Comparison of ENCODE assay signal across 25 mouse cellular contexts in genomic region chr16:94071468-94071867, GRCm38 (mm10). TPM values are rescaled to one million over a fixed set of nuclear protein-coding genes. Genes with fewer than 3 reads are reported as not detected.
DNase-seq lines count a peak whose midpoint lies in the region; ATAC-seq and TF ChIP-seq lines count a peak whose summit lies in the region.
"Had no signal": no experiment of that assay in that cellular context is flagged by ENCODE, and none has a peak within 500 bp of the region (broad histone marks: within the 10 kb centered on the region; RNA-seq: fewer than 3 reads in every experiment).

No protein-coding gene starts in this region.

- 61% methylated on average over 8 of the region's 8 CpGs for WGBS in heart, embryonic 12.5 days
- WGBS in lung, embryonic 15.5 days = 39% methylated on average over 8 of the region's 8 CpGs
- WGBS in midbrain, embryonic 13.5 days = 67% methylated on average over 8 of the region's 8 CpGs
- 66% methylated on average over 8 of the region's 8 CpGs for WGBS in midbrain, postnatal 0 days

- no peaks in the 10 kb centered on the region for H3K9me3 ChIP-seq in heart, embryonic 12.5 days (replicated peaks)
- H3K9me3 ChIP-seq in lung, embryonic 15.5 days = no peaks in the 10 kb centered on the region
- H3K9me3 ChIP-seq in midbrain, embryonic 13.5 days = no peaks in the 10 kb centered on the region
- H3K9me3 ChIP-seq in midbrain, postnatal 0 days (ENCODE audit: low read length) = no peaks in the 10 kb centered on the region
- H3K9me3 ChIP-seq: embryonic facial prominence, embryonic 12.5 days; heart, embryonic 10.5 days; hindbrain, embryonic 15.5 days had no signal

- DNase-seq in heart, adult 9 months (ENCODE audit: low spot score in 2 of 2) = no peak
- no peak for DNase-seq in lung, postnatal 25 days (ENCODE audit: low spot score)
- DNase-seq in midbrain, postnatal 0 days (ENCODE audit: low spot score) = no peak
- DNase-seq: adrenal gland, adult 2 months; adrenal gland, postnatal 14 days; cerebellum, adult 11 months; cerebellum, adult 2 months; cerebellum, adult 9-11 months; cerebellum, postnatal 25 days; gastrocnemius, postnatal 25 days had no signal

- TF ChIP-seq CTCF in midbrain, postnatal 0 days (IDR thresholded peaks at IDR 0.05) = no peak

- H3K4me1 ChIP-seq in heart, embryonic 12.5 days (replicated peaks) = peaks cover 13% of the 10 kb centered on the region
- H3K4me1 ChIP-seq in lung, embryonic 15.5 days = 0 out of 2 replicates have a peak, but pooled peaks cover 5% of the 10 kb centered on the region
- peaks cover 11% of the 10 kb centered on the region for H3K4me1 ChIP-seq in midbrain, embryonic 13.5 days (replicated peaks)
- no peaks in the 10 kb centered on the region for H3K4me1 ChIP-seq in midbrain, postnatal 0 days (ENCODE audit: insufficient read depth, low read length)
- H3K4me1 ChIP-seq: embryonic facial prominence, embryonic 12.5 days; embryonic facial prominence, embryonic 15.5 days; hindbrain, embryonic 15.5 days had no signal

- peak overlapping the region; percentile 19; the same call in 1 of the 2 replicates for H3K9ac ChIP-seq in heart, embryonic 12.5 days
- no peak overlapping the region for H3K9ac ChIP-seq in lung, embryonic 15.5 days
- H3K9ac ChIP-seq in midbrain, embryonic 13.5 days (replicated peaks) = no peak overlapping the region
- no peak overlapping the region for H3K9ac ChIP-seq in midbrain, postnatal 0 days (replicated peaks; ENCODE audit: low read length, poor library complexity, severe bottlenecking)
- H3K9ac ChIP-seq: embryonic facial prominence, embryonic 12.5 days; embryonic facial prominence, embryonic 15.5 days; hindbrain, embryonic 12.5 days; hindbrain, embryonic 15.5 days had no signal

- no peak overlapping the region for H3K27ac ChIP-seq in heart, embryonic 12.5 days (ENCODE audit: poor library complexity, severe bottlenecking)
- H3K27ac ChIP-seq in lung, embryonic 15.5 days = no peak overlapping the region
- no peak overlapping the region; the same call in 1 of the 2 replicates for H3K27ac ChIP-seq in midbrain, embryonic 13.5 days
- no peak overlapping the region for H3K27ac ChIP-seq in midbrain, postnatal 0 days (ENCODE audit: low read depth, low read length)
- H3K27ac ChIP-seq: embryonic facial prominence, embryonic 12.5 days; embryonic facial prominence, embryonic 15.5 days; heart, embryonic 10.5 days; hindbrain, embryonic 12.5 days; hindbrain, embryonic 15.5 days had no signal

- H3K36me3 ChIP-seq in heart, embryonic 12.5 days = no peaks in the 10 kb centered on the region
- no peaks in the 10 kb centered on the region for H3K36me3 ChIP-seq in lung, embryonic 15.5 days
- H3K36me3 ChIP-seq in midbrain, embryonic 13.5 days = no peaks in the 10 kb centered on the region
- H3K36me3 ChIP-seq in midbrain, postnatal 0 days (ENCODE audit: insufficient read depth, low read length) = no peaks in the 10 kb centered on the region
- H3K36me3 ChIP-seq: embryonic facial prominence, embryonic 12.5 days; embryonic facial prominence, embryonic 15.5 days; heart, embryonic 10.5 days; hindbrain, embryonic 12.5 days; hindbrain, embryonic 15.5 days had no signal

- peaks cover 26% of the 10 kb centered on the region for H3K27me3 ChIP-seq in heart, embryonic 12.5 days (replicated peaks)
- peaks cover 11% of the 10 kb centered on the region for H3K27me3 ChIP-seq in lung, embryonic 15.5 days
- peaks cover 47% of the 10 kb centered on the region for H3K27me3 ChIP-seq in midbrain, embryonic 13.5 days
- peaks cover 19% of the 10 kb centered on the region for H3K27me3 ChIP-seq in midbrain, postnatal 0 days (ENCODE audit: insufficient read depth, low read length)

- peak; percentile 51; the same call in 1 of the 2 replicates for ATAC-seq in heart, embryonic 12.5 days (ENCODE audit: insufficient number of reproducible peaks, low FRiP score)
- ATAC-seq in lung, embryonic 15.5 days (ENCODE audit: borderline replicate concordance, extremely low read depth, low FRiP score, low TSS enrichment) = peak; percentile 50; the same call in 1 of the 2 replicates
- ATAC-seq in midbrain, embryonic 13.5 days = 0 out of 2 replicates have a peak, but pooled peaks have one; percentile 43
- ATAC-seq in midbrain, postnatal 0 days (ENCODE audit: low FRiP score) = no peak
- ATAC-seq: CD4-positive, CD25-positive, alpha-beta regulatory T cell, adult 4 months; forebrain, embryonic 14.5 days had no signal

- H3K4me2 ChIP-seq in heart, embryonic 12.5 days = no peak overlapping the region
- H3K4me2 ChIP-seq in lung, embryonic 15.5 days = no peak overlapping the region
- H3K4me2 ChIP-seq in midbrain, embryonic 13.5 days (replicated peaks) = no peak overlapping the region
- no peak overlapping the region for H3K4me2 ChIP-seq in midbrain, postnatal 0 days (ENCODE audit: low read depth, low read length, poor library complexity, severe bottlenecking)
- H3K4me2 ChIP-seq: embryonic facial prominence, embryonic 12.5 days; embryonic facial prominence, embryonic 15.5 days; hindbrain, embryonic 12.5 days; hindbrain, embryonic 15.5 days had no signal

- no peak overlapping the region for H3K4me3 ChIP-seq in heart, embryonic 12.5 days
- H3K4me3 ChIP-seq in lung, embryonic 15.5 days = no peak overlapping the region
- H3K4me3 ChIP-seq in midbrain, embryonic 13.5 days (replicated peaks) = no peak overlapping the region
- H3K4me3 ChIP-seq in midbrain, postnatal 0 days (ENCODE audit: low read depth, low read length) = no peak overlapping the region
- H3K4me3 ChIP-seq: embryonic facial prominence, embryonic 12.5 days; embryonic facial prominence, embryonic 15.5 days; heart, embryonic 10.5 days; hindbrain, embryonic 12.5 days; hindbrain, embryonic 15.5 days had no signal

RNA-seq across cellular contexts. Expression of gene Sim2, which starts 13.3 kb away (rescaled TPM):
- polyA plus RNA-seq in heart, embryonic 12.5 days (2016; fragmentation: Nextera tagmentation; extraction: Ambion mirVana) = not detected in 2 replicates
- 0.12 and 0.15 TPM in 2 replicates for polyA plus RNA-seq in lung, embryonic 15.5 days (2015; fragmentation: Nextera tagmentation; extraction: Ambion mirVana)
- polyA plus RNA-seq in midbrain, embryonic 13.5 days (2015; fragmentation: Nextera tagmentation; extraction: Ambion mirVana) = 0.24 and 0.44 TPM in 2 replicates
- total RNA-seq in midbrain, postnatal 0 days (2014; rRNA removed) = not detected in 2 replicates
- polyA plus RNA-seq in midbrain, postnatal 0 days (2015; fragmentation: Nextera tagmentation; extraction: Ambion mirVana) = 0.05 and 0.10 TPM in 2 replicates
- total RNA-seq: adrenal gland, adult 2 months; adrenal gland, postnatal 14 days; common myeloid progenitor, adult 5-6 weeks; heart, postnatal 25 days; hematopoietic stem cell, adult 5-6 weeks; MEL had no signal
- polyA plus RNA-seq: adrenal gland, adult 2 months; CD4-positive, CD25-positive, alpha-beta regulatory T cell, adult 4 months; heart, postnatal 0 days had no signal
